Mouse (Mus musculus): ENCODE measurements at regions not wholly inside any gene's neighbourhood (a gene's known extent, or its start where the extent isn't known, plus 50 kb on each side); places are given as distances from the start of the nearest gene placed in this dataset.

- TF ChIP-seq POLR2A (IDR thresholded peaks at IDR 0.05; ENCODE audit: control insufficient read depth, extremely low read depth, insufficient read depth, low read length, poor library complexity) (no peak), CTCF (IDR thresholded peaks at IDR 0.05; ENCODE audit: borderline replicate concordance, control insufficient read depth, extremely low read depth, insufficient read depth, low read length, poor library complexity) (no peak)
These were observed 120.1 kb upstream of the Sox4 start for GRCm38 (mm10) chr13:29073630-29074029.

All from thymus, adult 2 months (tissue).